Mouse (Mus musculus): ENCODE data around the gene Efcab11.

DNA sequence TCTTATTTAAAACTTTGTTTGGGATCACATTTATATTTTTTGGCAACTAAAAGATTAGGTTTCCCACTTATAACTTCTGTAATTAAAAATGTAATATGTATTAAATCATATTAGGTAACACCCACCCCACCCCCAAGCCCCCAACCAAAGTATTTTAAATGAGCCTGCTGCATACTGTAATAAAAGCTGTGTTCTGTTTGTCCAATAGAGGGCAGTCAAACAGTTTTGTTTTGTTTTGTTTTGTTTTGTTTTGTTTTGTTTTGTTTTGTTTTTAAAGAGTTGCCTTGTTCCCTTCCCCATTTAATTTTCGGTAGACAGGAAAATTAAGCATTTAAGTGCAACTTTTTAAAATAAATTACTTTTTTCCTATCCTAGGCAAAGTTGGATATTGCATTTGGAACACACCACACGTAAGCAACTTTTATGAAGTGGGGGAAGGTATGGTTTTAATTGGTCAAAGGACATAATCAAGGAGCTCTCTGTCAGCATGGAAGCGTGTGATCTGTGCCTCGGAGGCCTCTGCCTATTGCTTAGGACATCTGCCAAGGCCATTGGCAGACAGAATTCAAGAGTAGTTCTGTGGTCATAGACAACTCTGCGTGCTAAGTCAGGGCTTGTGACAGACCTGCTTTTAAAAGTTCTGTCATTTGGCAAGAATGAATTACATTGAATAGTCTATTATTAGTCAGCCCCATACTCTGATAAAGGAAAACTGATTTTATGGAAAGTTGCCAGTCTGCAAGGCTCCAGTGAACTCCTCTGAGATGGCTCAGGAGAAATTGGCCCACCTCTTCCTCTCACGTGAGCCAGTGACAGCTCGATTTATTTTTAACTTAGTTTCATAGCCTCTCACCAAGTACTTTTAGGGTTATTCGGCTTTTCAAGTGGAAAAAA lies 18.0 kb upstream of the Efcab11 start:
- TF ChIP-seq CTCF (IDR thresholded peaks at IDR 0.05; ENCODE audit: borderline replicate concordance, insufficient read depth, low read depth, low read length) (no peak), POLR2A (IDR thresholded peaks at IDR 0.05; ENCODE audit: borderline replicate concordance, insufficient read depth, low read length) (no peak)
